Mouse (Mus musculus) megakaryocyte, embryonic 14.5 days (primary cell): ENCODE measurements at regions not wholly inside any gene's neighbourhood (a gene's known extent, or its start where the extent isn't known, plus 50 kb on each side); places are given as distances from the start of the nearest gene placed in this dataset.

Experiments used
- H3K27me3 ChIP-seq: replicated peaks from 2 replicates; pipeline ENCODE3; 2012; ENCODE audit warnings: inconsistent platforms
- H3K36me3 ChIP-seq: replicated peaks from 2 replicates; pipeline ENCODE3; 2012; ENCODE audit warnings: low read length, inconsistent platforms, mixed read lengths
- H3K4me1 ChIP-seq: 2 replicates; pipeline ENCODE4 v1.6.1; 2012; ENCODE audit warnings: inconsistent platforms
- H3K4me3 ChIP-seq: replicated peaks from 2 replicates; pipeline ENCODE3; 2012; ENCODE audit warnings: moderate library complexity, mild to moderate bottlenecking, inconsistent platforms
- H3K9me3 ChIP-seq: 2 replicates; pipeline ENCODE4 v1.6.1; 2012; ENCODE audit warnings: inconsistent platforms
- FLI1 ChIP-seq: IDR thresholded peaks from 2 replicates; pipeline ENCODE4 v1.6.1; 2012; ENCODE audit warnings: low read length, inconsistent platforms, mixed read lengths
- GATA1 ChIP-seq: IDR thresholded peaks from 3 replicates; pipeline ENCODE4 v1.6.1; 2012; ENCODE audit warnings: mixed read lengths, low read length, inconsistent platforms, borderline replicate concordance

- Histone ChIP-seq H3K4me3 (no peak overlapping the region), H3K9me3 (no peaks in the 10 kb centered on the region), H3K36me3 (no peaks in the 10 kb centered on the region), H3K4me1 (no peaks in the 10 kb centered on the region), H3K27me3 (no peaks in the 10 kb centered on the region)
- TF ChIP-seq FLI1 (no peak), GATA1 (no peak)
Measured at GRCm38 (mm10) chr19:26339120-26339519, 265.7 kb upstream of the Smarca2 start.

GRCm38 (mm10) chr19:26340155-26340554 is 264.7 kb upstream of the Smarca2 start:
- Histone ChIP-seq H3K4me3 (no peak overlapping the region), H3K9me3 (no peaks in the 10 kb centered on the region; the same call in 1 of the 2 replicates), H3K4me1 (no peaks in the 10 kb centered on the region), H3K36me3 (no peaks in the 10 kb centered on the region), H3K27me3 (no peaks in the 10 kb centered on the region)
- TF ChIP-seq FLI1 (no peak), GATA1 (no peak)

- no peaks in the 10 kb centered on the region for H3K36me3 ChIP-seq
- no peaks in the 10 kb centered on the region for H3K4me1 ChIP-seq
- no peaks in the 10 kb centered on the region for H3K27me3 ChIP-seq
- TF ChIP-seq GATA1, result no peak
- TF ChIP-seq FLI1, result no peak
- no peak overlapping the region for H3K4me3 ChIP-seq
- H3K9me3 ChIP-seq, result no peaks in the 10 kb centered on the region
Measured at GRCm38 (mm10) chr19:26355054-26355453, 249.8 kb upstream of the Smarca2 start.

- Histone ChIP-seq H3K4me3 (no peak overlapping the region), H3K36me3 (no peaks in the 10 kb centered on the region), H3K4me1 (no peaks in the 10 kb centered on the region), H3K27me3 (no peaks in the 10 kb centered on the region), H3K9me3 (peaks cover 4% of the 10 kb centered on the region; the same call in 1 of the 2 replicates)
- TF ChIP-seq FLI1, result no peak
- TF ChIP-seq GATA1, result no peak
Measured at GRCm38 (mm10) chr19:26383961-26384381, 220.9 kb upstream of the Smarca2 start.

GRCm38 (mm10) chr19:26386075-26386474 is 218.8 kb upstream of the Smarca2 start:
- TF ChIP-seq GATA1, result no peak
- TF ChIP-seq FLI1, result no peak
- Histone ChIP-seq H3K4me3 (no peak overlapping the region), H3K36me3 (no peaks in the 10 kb centered on the region), H3K4me1 (no peaks in the 10 kb centered on the region), H3K9me3 (no peaks in the 10 kb centered on the region), H3K27me3 (no peaks in the 10 kb centered on the region)

GRCm38 (mm10) chr19:26412684-26413083 is 192.2 kb upstream of the Smarca2 start:
- no peak for TF ChIP-seq FLI1
- TF ChIP-seq GATA1, result no peak
- Histone ChIP-seq H3K36me3 (no peaks in the 10 kb centered on the region), H3K4me1 (no peaks in the 10 kb centered on the region), H3K27me3 (no peaks in the 10 kb centered on the region), H3K4me3 (no peak overlapping the region), H3K9me3 (no peaks in the 10 kb centered on the region)

- TF ChIP-seq GATA1 (no peak), FLI1 (no peak)
- Histone ChIP-seq H3K4me1 (no peaks in the 10 kb centered on the region), H3K9me3 (no peaks in the 10 kb centered on the region), H3K4me3 (no peak overlapping the region), H3K27me3 (no peaks in the 10 kb centered on the region), H3K36me3 (no peaks in the 10 kb centered on the region)
Measured at GRCm38 (mm10) chr19:26414476-26415024, 190.3 kb upstream of the Smarca2 start.

- H3K36me3 ChIP-seq, result no peaks in the 10 kb centered on the region
- H3K27me3 ChIP-seq, result no peaks in the 10 kb centered on the region
- H3K9me3 ChIP-seq, result no peaks in the 10 kb centered on the region
- no peak for TF ChIP-seq FLI1
- TF ChIP-seq GATA1, result no peak
- H3K4me1 ChIP-seq, result no peaks in the 10 kb centered on the region
- no peak overlapping the region for H3K4me3 ChIP-seq
Measured at GRCm38 (mm10) chr19:26419781-26420180, 185.1 kb upstream of the Smarca2 start.

GRCm38 (mm10) chr19:26439163-26439562 is 165.7 kb upstream of the Smarca2 start:
- H3K4me1 ChIP-seq, result no peaks in the 10 kb centered on the region
- H3K27me3 ChIP-seq, result no peaks in the 10 kb centered on the region
- TF ChIP-seq GATA1 (no peak), FLI1 (no peak)
- H3K36me3 ChIP-seq, result no peaks in the 10 kb centered on the region
- no peak overlapping the region for H3K4me3 ChIP-seq
- H3K9me3 ChIP-seq, result no peaks in the 10 kb centered on the region; the same call in 1 of the 2 replicates

- no peaks in the 10 kb centered on the region; the same call in 1 of the 2 replicates for H3K9me3 ChIP-seq
Measured at GRCm38 (mm10) chr19:26445309-26445708, 159.5 kb upstream of the Smarca2 start.

More at GRCm38 (mm10) chr19:26445309-26445708, 159.5 kb upstream of the Smarca2 start:
- Histone ChIP-seq H3K4me1 (no peaks in the 10 kb centered on the region), H3K4me3 (no peak overlapping the region), H3K27me3 (no peaks in the 10 kb centered on the region), H3K36me3 (no peaks in the 10 kb centered on the region)
- no peak for TF ChIP-seq GATA1
- TF ChIP-seq FLI1, result no peak
